In genomic region chr12:56299610-56300009, GRCm38 (mm10) we compare ENCODE assay signal across 28 mouse cellular contexts. TPM values are rescaled to one million over a fixed set of nuclear protein-coding genes. Genes with fewer than 3 reads are reported as not detected.
DNase-seq lines count a peak whose midpoint lies in the region; ATAC-seq and TF ChIP-seq lines count a peak whose summit lies in the region.
"Had no signal": no experiment of that assay in that cellular context is flagged by ENCODE, and none has a peak within 500 bp of the region (broad histone marks: within the 10 kb centered on the region; RNA-seq: fewer than 3 reads in every experiment).

No protein-coding gene starts in this region.

- H3K27me3 ChIP-seq in intestine, embryonic 15.5 days (replicated peaks) = 0 out of 2 replicates have a peak, but pooled peaks cover 3% of the 10 kb centered on the region
- no peaks in the 10 kb centered on the region for H3K27me3 ChIP-seq in intestine, postnatal 0 days (replicated peaks; ENCODE audit: control insufficient read depth, insufficient read depth, low read length)
- H3K27me3 ChIP-seq in lung, embryonic 15.5 days = no peaks in the 10 kb centered on the region
- no peaks in the 10 kb centered on the region for H3K27me3 ChIP-seq in ES-Bruce4 (ENCODE audit: control insufficient read depth, insufficient read depth, low read length, poor library complexity, severe bottlenecking)
- no peaks in the 10 kb centered on the region for H3K27me3 ChIP-seq in intestine, embryonic 16.5 days (replicated peaks; ENCODE audit: control insufficient read depth, insufficient read depth, low read length)
- H3K27me3 ChIP-seq: embryonic facial prominence, embryonic 12.5 days; embryonic facial prominence, embryonic 15.5 days had no signal

- H3K9ac ChIP-seq in intestine, embryonic 15.5 days = no peak overlapping the region
- H3K9ac ChIP-seq in intestine, postnatal 0 days (ENCODE audit: low read depth, low read length) = no peak overlapping the region
- H3K9ac ChIP-seq in lung, embryonic 15.5 days = no peak overlapping the region
- no peak overlapping the region for H3K9ac ChIP-seq in ES-Bruce4 (ENCODE audit: low read depth, poor library complexity, severe bottlenecking)
- no peak overlapping the region for H3K9ac ChIP-seq in intestine, embryonic 16.5 days (ENCODE audit: low read depth, low read length)
- H3K9ac ChIP-seq: embryonic facial prominence, embryonic 12.5 days; embryonic facial prominence, embryonic 15.5 days; forebrain, embryonic 12.5 days; forebrain, embryonic 15.5 days; heart, embryonic 13.5 days; hindbrain, embryonic 14.5 days had no signal

- H3K4me2 ChIP-seq in intestine, embryonic 15.5 days (replicated peaks) = no peak overlapping the region; the same call in 1 of the 2 replicates
- H3K4me2 ChIP-seq in intestine, postnatal 0 days (replicated peaks; ENCODE audit: low read depth) = no peak overlapping the region
- no peak overlapping the region for H3K4me2 ChIP-seq in lung, embryonic 15.5 days
- H3K4me2 ChIP-seq in intestine, embryonic 16.5 days (ENCODE audit: low read depth, low read length) = no peak overlapping the region
- H3K4me2 ChIP-seq: embryonic facial prominence, embryonic 12.5 days; embryonic facial prominence, embryonic 15.5 days; forebrain, embryonic 12.5 days; forebrain, embryonic 15.5 days; heart, embryonic 13.5 days; hindbrain, embryonic 14.5 days had no signal

- TF ChIP-seq EP300 in ES-Bruce4 (IDR thresholded peaks at IDR 0.05; ENCODE audit: insufficient read depth, low read depth, low read length) = no peak

- no peak for DNase-seq in lung, postnatal 4 days
- no peak for DNase-seq in urinary bladder, postnatal 10 days (ENCODE audit: low spot score)
- DNase-seq: adrenal gland, adult 2 months; adrenal gland, postnatal 14 days; cerebellum, adult 11 months; cerebellum, adult 2 months; cerebellum, adult 9-11 months; cerebellum, postnatal 25 days; gastrocnemius, postnatal 10 days; gastrocnemius, postnatal 36 days; heart, adult 2 months; heart, postnatal 14 days; heart, postnatal 4 days had no signal

- no peak overlapping the region for H3K27ac ChIP-seq in intestine, embryonic 15.5 days
- H3K27ac ChIP-seq in intestine, postnatal 0 days (ENCODE audit: low read depth, low read length) = no peak overlapping the region
- H3K27ac ChIP-seq in lung, embryonic 15.5 days = peak overlapping the region; percentile 83
- H3K27ac ChIP-seq in ES-Bruce4 (ENCODE audit: insufficient read depth, low read length) = peak overlapping the region; percentile 39; the same call in 1 of the 2 replicates
- H3K27ac ChIP-seq in intestine, embryonic 16.5 days (ENCODE audit: low read length) = no peak overlapping the region
- H3K27ac ChIP-seq: embryonic facial prominence, embryonic 12.5 days; embryonic facial prominence, embryonic 15.5 days; forebrain, embryonic 12.5 days; forebrain, embryonic 15.5 days; heart, adult 2 months; heart, embryonic 10.5 days; heart, embryonic 13.5 days; hindbrain, embryonic 14.5 days had no signal

- H3K9me3 ChIP-seq in intestine, embryonic 15.5 days = no peaks in the 10 kb centered on the region
- no peaks in the 10 kb centered on the region for H3K9me3 ChIP-seq in intestine, postnatal 0 days (ENCODE audit: control insufficient read depth)
- no peaks in the 10 kb centered on the region for H3K9me3 ChIP-seq in lung, embryonic 15.5 days
- H3K9me3 ChIP-seq in ES-Bruce4 (replicated peaks; ENCODE audit: control insufficient read depth, insufficient read depth, low read length, poor library complexity, severe bottlenecking) = no peaks in the 10 kb centered on the region
- no peaks in the 10 kb centered on the region for H3K9me3 ChIP-seq in intestine, embryonic 16.5 days (ENCODE audit: control insufficient read depth, low read length)
- H3K9me3 ChIP-seq: embryonic facial prominence, embryonic 12.5 days; embryonic facial prominence, embryonic 15.5 days; forebrain, embryonic 12.5 days; forebrain, embryonic 15.5 days; G1E; heart, embryonic 10.5 days; heart, embryonic 13.5 days had no signal

- H3K4me1 ChIP-seq in intestine, embryonic 15.5 days (replicated peaks) = peaks cover 5% of the 10 kb centered on the region; the same call in 1 of the 2 replicates
- 0 out of 2 replicates have a peak, but pooled peaks cover 3% of the 10 kb centered on the region for H3K4me1 ChIP-seq in intestine, postnatal 0 days (replicated peaks; ENCODE audit: control insufficient read depth, insufficient read depth, low read length)
- H3K4me1 ChIP-seq in lung, embryonic 15.5 days = peaks cover 11% of the 10 kb centered on the region
- peaks cover 12% of the 10 kb centered on the region for H3K4me1 ChIP-seq in ES-Bruce4 (ENCODE audit: control insufficient read depth, insufficient read depth, low read length)
- peaks cover 13% of the 10 kb centered on the region for H3K4me1 ChIP-seq in intestine, embryonic 16.5 days (ENCODE audit: control insufficient read depth, insufficient read depth, low read length)

- no peak for TF ChIP-seq POLR2A in ES-Bruce4 (IDR thresholded peaks at IDR 0.05; ENCODE audit: insufficient read depth, low read length)

- H3K4me3 ChIP-seq in intestine, embryonic 15.5 days (replicated peaks) = no peak overlapping the region
- no peak overlapping the region for H3K4me3 ChIP-seq in intestine, postnatal 0 days (ENCODE audit: low read depth, low read length)
- H3K4me3 ChIP-seq in lung, embryonic 15.5 days = no peak overlapping the region
- H3K4me3 ChIP-seq in ES-Bruce4 (ENCODE audit: low read depth, low read length) = no peak overlapping the region
- H3K4me3 ChIP-seq in intestine, embryonic 16.5 days (ENCODE audit: low read length) = no peak overlapping the region
- H3K4me3 ChIP-seq: embryonic facial prominence, embryonic 12.5 days; embryonic facial prominence, embryonic 15.5 days; erythroblast, embryonic 14.5 days; forebrain, embryonic 12.5 days; forebrain, embryonic 15.5 days; heart, adult 2 months; heart, embryonic 10.5 days; heart, embryonic 13.5 days had no signal

- no peaks in the 10 kb centered on the region for H3K36me3 ChIP-seq in intestine, embryonic 15.5 days
- H3K36me3 ChIP-seq in intestine, postnatal 0 days (ENCODE audit: control insufficient read depth, insufficient read depth) = no peaks in the 10 kb centered on the region
- H3K36me3 ChIP-seq in lung, embryonic 15.5 days = no peaks in the 10 kb centered on the region
- H3K36me3 ChIP-seq in ES-Bruce4 (ENCODE audit: control insufficient read depth, insufficient read depth, low read length, poor library complexity, severe bottlenecking) = no peaks in the 10 kb centered on the region
- no peaks in the 10 kb centered on the region for H3K36me3 ChIP-seq in intestine, embryonic 16.5 days (ENCODE audit: control insufficient read depth, insufficient read depth, low read length)
- H3K36me3 ChIP-seq: embryonic facial prominence, embryonic 12.5 days; embryonic facial prominence, embryonic 15.5 days; forebrain, embryonic 12.5 days; forebrain, embryonic 15.5 days; G1E; heart, embryonic 10.5 days; heart, embryonic 13.5 days had no signal

- peak; percentile 59 for ATAC-seq in intestine, embryonic 15.5 days
- no peak for ATAC-seq in intestine, postnatal 0 days
- ATAC-seq in lung, embryonic 15.5 days (ENCODE audit: borderline replicate concordance, extremely low read depth, low FRiP score, low TSS enrichment) = no peak
- peak; percentile 64 for ATAC-seq in intestine, embryonic 16.5 days
- no peak for ATAC-seq in inflammation-experienced regulatory T-cells, adult 6 months
- ATAC-seq: forebrain, embryonic 15.5 days had no signal

- 51% methylated on average over 3 of the region's 3 CpGs for WGBS in intestine, embryonic 15.5 days
- WGBS in intestine, postnatal 0 days = 42% methylated on average over 3 of the region's 3 CpGs
- WGBS in lung, embryonic 15.5 days = 38% methylated on average over 3 of the region's 3 CpGs
- WGBS in intestine, embryonic 16.5 days = 46% methylated on average over 3 of the region's 3 CpGs

- no peak for TF ChIP-seq CTCF in intestine, postnatal 0 days (IDR thresholded peaks at IDR 0.05; ENCODE audit: low read depth)
- TF ChIP-seq CTCF in ES-Bruce4 (IDR thresholded peaks at IDR 0.05; ENCODE audit: low read depth, low read length) = no peak

RNA-seq across cellular contexts. Expression of gene Mbip, which starts 46.1 kb away (rescaled TPM):
- 26.4 and 30.6 TPM in 2 replicates for polyA plus RNA-seq in intestine, embryonic 15.5 days (2015; fragmentation: Nextera tagmentation; extraction: Ambion mirVana)
- 11.4 TPM in 2 replicates for polyA plus RNA-seq in intestine, postnatal 0 days (2015; fragmentation: Nextera tagmentation; extraction: Ambion mirVana)
- polyA plus RNA-seq in lung, embryonic 15.5 days (2015; fragmentation: Nextera tagmentation; extraction: Ambion mirVana) = 183 and 192 TPM in 2 replicates
- polyA plus RNA-seq in ES-Bruce4 (2011; ENCODE audit: insufficient read depth, insufficient read length, low read depth, missing spikeins) = 36.1 and 36.5 TPM in 2 replicates
- polyA plus RNA-seq in intestine, embryonic 16.5 days (2015; fragmentation: Nextera tagmentation; extraction: Ambion mirVana) = 21.3 and 24.4 TPM in 2 replicates
- polyA plus RNA-seq in inflammation-experienced regulatory T-cells, adult 6 months (2017; shearing (Covaris generic)) = 10 to 100 TPM; 32.3 to 40.8 (median 34.4) TPM

Comparison
In these comparisons a context has a peak if more than half of its experiments do, and no peak if none do; other contexts are left out.
1. ATAC-seq: peak in intestine, embryonic 15.5 days (single experiment) and intestine, embryonic 16.5 days (single experiment); none in intestine, postnatal 0 days (single experiment), lung, embryonic 15.5 days (single experiment) and inflammation-experienced regulatory T-cells, adult 6 months (single experiment).
2. H3K27ac ChIP-seq: peak in lung, embryonic 15.5 days (single experiment) and ES-Bruce4 (single experiment); none in intestine, embryonic 15.5 days (single experiment), intestine, postnatal 0 days (single experiment) and intestine, embryonic 16.5 days (single experiment).